Mouse (Mus musculus): ENCODE results near the gene Med12l. TPM values are rescaled to one million over a fixed set of nuclear protein-coding genes. Genes with fewer than 3 reads are reported as not detected.

Med12l gene
- polyA plus RNA-seq (2012; rRNA removed) (4.5 and 4.9 TPM in 2 replicates), polyA plus RNA-seq (2014; fragmentation: Nextera tagmentation; extraction: Ambion mirVana) (2.3 and 2.4 TPM in 2 replicates)

DNA sequence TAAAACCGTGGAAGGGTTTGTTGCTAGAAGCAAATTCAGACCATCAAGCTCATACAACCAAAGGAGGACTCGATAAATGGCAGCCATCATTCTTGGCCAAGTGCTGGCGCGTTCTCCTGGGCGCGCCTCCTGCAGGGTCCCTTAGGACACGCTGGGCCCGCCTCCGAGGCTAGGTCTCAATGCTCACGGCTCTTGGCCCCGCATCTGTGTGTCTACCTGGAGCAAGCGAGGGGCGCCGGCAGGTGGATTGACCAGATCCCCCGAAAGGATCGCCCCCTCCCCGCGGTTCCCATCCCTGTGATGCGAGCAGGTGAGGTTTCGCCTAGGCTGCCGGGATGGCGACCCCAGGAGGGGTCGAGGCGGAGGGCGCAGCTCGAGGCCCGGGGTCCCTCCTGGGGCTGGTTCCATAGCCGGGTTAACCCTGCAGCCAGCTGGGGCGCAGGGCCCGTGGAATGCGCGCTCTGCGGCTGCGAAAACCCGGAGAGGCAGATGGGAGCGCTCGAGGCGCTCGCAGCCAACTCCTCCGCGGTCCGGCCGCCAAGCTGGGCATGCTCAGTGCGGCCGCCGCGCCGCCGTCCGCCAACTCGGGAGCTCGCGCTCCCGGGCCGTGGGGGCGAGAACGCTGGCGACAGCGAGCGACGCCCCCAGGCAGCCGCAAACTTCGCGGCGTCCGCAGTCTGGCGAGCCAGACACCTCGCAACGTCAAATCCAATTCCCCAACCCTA, at the start of gene Med12l:
TSS of gene Med12l (plus strand) at position 555 of the 725 bp plus-strand sequence.
- Histone ChIP-seq H3K27ac (replicated peaks; ENCODE audit: low read depth, low read length) (peak within 1 kb of the TSS; percentile 85), H3K9me3 (ENCODE audit: control insufficient read depth, low read length) (no peaks in the 10 kb centered on the region), H3K4me1 (ENCODE audit: control insufficient read depth, insufficient read depth, low read length) (peaks cover 6% of the 10 kb centered on the region; the same call in 1 of the 2 replicates), H3K4me3 (replicated peaks; ENCODE audit: low read length) (peak within 1 kb of the TSS; percentile 76), H3K27me3 (ENCODE audit: control insufficient read depth, insufficient read depth, low read length) (peaks cover 22% of the 10 kb centered on the region; the same call in 1 of the 2 replicates), H3K9ac (ENCODE audit: low read depth, low read length, severe bottlenecking) (peak within 1 kb of the TSS; percentile 73), H3K4me2 (replicated peaks; ENCODE audit: low read depth, low read length, severe bottlenecking) (peak within 1 kb of the TSS; percentile 98), H3K36me3 (ENCODE audit: control insufficient read depth, insufficient read depth, low read length) (no peaks in the 10 kb centered on the region)
- no peak for TF ChIP-seq POLR2A (IDR thresholded peaks at IDR 0.05; ENCODE audit: borderline replicate concordance, extremely low read depth, insufficient read depth, insufficient read length)
- ATAC-seq (ENCODE audit: low FRiP score, low read depth), result peak; percentile 69
- under 1% methylated on average over 58 of the region's 69 CpGs for WGBS
- DNase-seq (ENCODE audit: low spot score), result peak; percentile 46

GRCm38 (mm10) chr3:58961166-58961565, 44.5 kb upstream of the Med12l start:
- H3K4me3 ChIP-seq (replicated peaks; ENCODE audit: low read length), result no peak overlapping the region
- H3K27ac ChIP-seq (replicated peaks; ENCODE audit: low read depth, low read length), result no peak overlapping the region
- no peaks in the 10 kb centered on the region for H3K27me3 ChIP-seq (ENCODE audit: control insufficient read depth, insufficient read depth, low read length)
- no peak for TF ChIP-seq POLR2A (IDR thresholded peaks at IDR 0.05; ENCODE audit: borderline replicate concordance, extremely low read depth, insufficient read depth, insufficient read length)
- H3K36me3 ChIP-seq (ENCODE audit: control insufficient read depth, insufficient read depth, low read length), result no peaks in the 10 kb centered on the region
- no peaks in the 10 kb centered on the region for H3K9me3 ChIP-seq (ENCODE audit: control insufficient read depth, low read length)
- DNase-seq (ENCODE audit: low spot score), result no peak
- 83% methylated on average over 1 of the region's 1 CpGs for WGBS
- ATAC-seq (ENCODE audit: low FRiP score, low read depth), result no peak
- H3K9ac ChIP-seq (ENCODE audit: low read depth, low read length, severe bottlenecking), result no peak overlapping the region
- H3K4me2 ChIP-seq (replicated peaks; ENCODE audit: low read depth, low read length, severe bottlenecking), result no peak overlapping the region
- H3K4me1 ChIP-seq (ENCODE audit: control insufficient read depth, insufficient read depth, low read length), result no peaks in the 10 kb centered on the region

DNA sequence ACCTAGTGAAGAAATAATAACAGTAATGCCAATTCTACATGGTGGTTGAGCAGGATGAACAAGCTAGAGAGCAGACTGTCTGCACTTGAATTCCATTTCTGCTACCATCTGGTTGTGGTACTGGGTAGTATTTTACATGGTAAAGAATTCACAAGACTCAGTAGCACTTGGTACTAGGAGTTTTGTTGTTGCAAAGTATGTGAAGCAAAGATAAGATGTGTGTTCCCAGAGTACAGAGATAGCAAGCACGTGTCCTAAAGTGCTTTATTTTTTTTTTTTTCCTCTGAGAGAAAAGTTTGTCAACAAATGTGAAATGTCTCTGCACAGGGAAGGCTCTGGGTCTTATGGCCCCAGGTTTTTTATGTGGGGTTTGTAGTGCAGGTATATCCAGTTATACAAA, 28.2 kb upstream of the Med12l start:
- TF ChIP-seq POLR2A (IDR thresholded peaks at IDR 0.05; ENCODE audit: borderline replicate concordance, extremely low read depth, insufficient read depth, insufficient read length), result no peak
- H3K9me3 ChIP-seq (ENCODE audit: control insufficient read depth, low read length), result no peaks in the 10 kb centered on the region
- no peak overlapping the region for H3K4me2 ChIP-seq (replicated peaks; ENCODE audit: low read depth, low read length, severe bottlenecking)
- H3K4me3 ChIP-seq (replicated peaks; ENCODE audit: low read length), result no peak overlapping the region
- WGBS, result 79% methylated on average over 1 of the region's 1 CpGs
- no peak overlapping the region for H3K27ac ChIP-seq (replicated peaks; ENCODE audit: low read depth, low read length)
- no peak overlapping the region for H3K9ac ChIP-seq (ENCODE audit: low read depth, low read length, severe bottlenecking)
- H3K27me3 ChIP-seq (ENCODE audit: control insufficient read depth, insufficient read depth, low read length), result no peaks in the 10 kb centered on the region
- ATAC-seq (ENCODE audit: low FRiP score, low read depth), result no peak
- H3K4me1 ChIP-seq (ENCODE audit: control insufficient read depth, insufficient read depth, low read length), result no peaks in the 10 kb centered on the region
- no peak for DNase-seq (ENCODE audit: low spot score)
- H3K36me3 ChIP-seq (ENCODE audit: control insufficient read depth, insufficient read depth, low read length), result no peaks in the 10 kb centered on the region

GRCm38 (mm10) chr3:58977906-58978622, 27.6 kb upstream of the Med12l start:
- WGBS, result 88% methylated on average over 7 of the region's 7 CpGs
- Histone ChIP-seq H3K4me2 (replicated peaks; ENCODE audit: low read depth, low read length, severe bottlenecking) (no peak overlapping the region), H3K9me3 (ENCODE audit: control insufficient read depth, low read length) (no peaks in the 10 kb centered on the region), H3K27me3 (ENCODE audit: control insufficient read depth, insufficient read depth, low read length) (no peaks in the 10 kb centered on the region), H3K36me3 (ENCODE audit: control insufficient read depth, insufficient read depth, low read length) (no peaks in the 10 kb centered on the region), H3K4me1 (ENCODE audit: control insufficient read depth, insufficient read depth, low read length) (no peaks in the 10 kb centered on the region), H3K4me3 (replicated peaks; ENCODE audit: low read length) (no peak overlapping the region), H3K9ac (ENCODE audit: low read depth, low read length, severe bottlenecking) (no peak overlapping the region), H3K27ac (replicated peaks; ENCODE audit: low read depth, low read length) (no peak overlapping the region)
- ATAC-seq (ENCODE audit: low FRiP score, low read depth) (no peak), DNase-seq (ENCODE audit: low spot score) (no peak)
- no peak for TF ChIP-seq POLR2A (IDR thresholded peaks at IDR 0.05; ENCODE audit: borderline replicate concordance, extremely low read depth, insufficient read depth, insufficient read length)

DNA sequence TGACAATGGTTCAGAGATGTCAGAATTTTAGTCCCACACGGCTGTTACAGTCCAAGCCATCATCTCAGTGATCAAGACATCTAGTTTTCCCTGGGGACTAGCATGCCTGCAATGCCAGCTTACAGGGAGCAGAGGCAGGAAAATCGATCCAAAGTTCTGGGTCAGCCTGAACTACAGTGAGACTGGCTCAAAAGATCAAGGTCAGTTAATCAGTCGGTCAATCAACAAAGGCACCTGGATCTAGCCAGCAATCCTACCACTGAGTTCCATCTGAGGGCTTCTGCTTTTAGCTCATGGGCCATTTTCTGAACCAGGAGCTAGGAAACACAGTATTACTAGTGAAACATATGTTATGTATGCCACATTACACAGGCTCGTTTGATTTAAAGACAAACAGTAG, 25.0 kb upstream of the Med12l start:
- no peaks in the 10 kb centered on the region for H3K4me1 ChIP-seq (ENCODE audit: control insufficient read depth, insufficient read depth, low read length)
- H3K27ac ChIP-seq (replicated peaks; ENCODE audit: low read depth, low read length), result no peak overlapping the region
- H3K27me3 ChIP-seq (ENCODE audit: control insufficient read depth, insufficient read depth, low read length), result no peaks in the 10 kb centered on the region
- no peak overlapping the region for H3K4me3 ChIP-seq (replicated peaks; ENCODE audit: low read length)
- no peak for ATAC-seq (ENCODE audit: low FRiP score, low read depth)
- H3K9ac ChIP-seq (ENCODE audit: low read depth, low read length, severe bottlenecking), result no peak overlapping the region
- no peaks in the 10 kb centered on the region for H3K9me3 ChIP-seq (ENCODE audit: control insufficient read depth, low read length)
- 71% methylated on average over 4 of the region's 4 CpGs for WGBS
- H3K4me2 ChIP-seq (replicated peaks; ENCODE audit: low read depth, low read length, severe bottlenecking), result no peak overlapping the region
- no peaks in the 10 kb centered on the region for H3K36me3 ChIP-seq (ENCODE audit: control insufficient read depth, insufficient read depth, low read length)
- no peak for DNase-seq (ENCODE audit: low spot score)
- no peak for TF ChIP-seq POLR2A (IDR thresholded peaks at IDR 0.05; ENCODE audit: borderline replicate concordance, extremely low read depth, insufficient read depth, insufficient read length)

Measured in limb, embryonic 14.5 days (tissue).